Mouse (Mus musculus) bone marrow macrophage, adult 2 months (primary cell): Measurements from ENCODE around the gene Ret.

Experiments
- CTCF ChIP-seq: IDR thresholded peaks from 2 replicates; pipeline ENCODE4 v1.5.1; 2012; ENCODE audit warnings: low read depth, mild to moderate bottlenecking, low read length, moderate library complexity
- POLR2A ChIP-seq: IDR thresholded peaks from 2 replicates; pipeline ENCODE4 v1.6.1; 2012; ENCODE audit warnings: mild to moderate bottlenecking, low read depth, low read length, borderline replicate concordance

GRCm38 (mm10) chr6:118184126-118184525 is 13.4 kb downstream of the Ret start:
- no peak for TF ChIP-seq POLR2A
- no peak for TF ChIP-seq CTCF
